Mouse (Mus musculus): Measurements from ENCODE around the gene Gm20604. TPM values are rescaled to one million over a fixed set of nuclear protein-coding genes. Genes with fewer than 3 reads are reported as not detected.

Gm20604 gene
- polyA plus RNA-seq, 1 experiment: 4.2 TPM

DNA sequence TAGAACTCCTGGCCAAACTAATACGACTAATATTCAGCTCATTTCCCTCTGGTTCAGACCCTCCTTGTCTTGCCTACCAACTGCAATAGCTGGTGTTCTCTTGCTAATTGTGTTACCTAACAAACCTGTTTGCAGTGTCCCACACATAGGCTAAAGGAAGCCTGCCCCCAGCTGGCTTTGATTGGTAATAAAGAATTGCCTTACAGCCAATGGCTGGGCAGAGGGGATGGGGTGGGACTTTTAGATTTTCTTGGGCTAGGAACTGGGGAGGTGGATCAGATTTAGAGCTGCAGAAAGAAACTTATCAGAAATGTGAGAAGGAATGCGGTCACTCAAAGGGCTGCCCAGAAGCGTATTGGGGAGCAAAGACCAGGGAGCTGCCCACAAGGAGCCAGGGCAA, 21.0 kb upstream of the Gm20604 start:
- TF ChIP-seq CTCF (IDR thresholded peaks at IDR 0.05; ENCODE audit: borderline replicate concordance, control insufficient read depth, extremely low read depth, insufficient read depth, low read length, poor library complexity) (no peak), POLR2A (IDR thresholded peaks at IDR 0.05; ENCODE audit: control insufficient read depth, extremely low read depth, insufficient read depth, low read length, poor library complexity) (no peak)

DNA sequence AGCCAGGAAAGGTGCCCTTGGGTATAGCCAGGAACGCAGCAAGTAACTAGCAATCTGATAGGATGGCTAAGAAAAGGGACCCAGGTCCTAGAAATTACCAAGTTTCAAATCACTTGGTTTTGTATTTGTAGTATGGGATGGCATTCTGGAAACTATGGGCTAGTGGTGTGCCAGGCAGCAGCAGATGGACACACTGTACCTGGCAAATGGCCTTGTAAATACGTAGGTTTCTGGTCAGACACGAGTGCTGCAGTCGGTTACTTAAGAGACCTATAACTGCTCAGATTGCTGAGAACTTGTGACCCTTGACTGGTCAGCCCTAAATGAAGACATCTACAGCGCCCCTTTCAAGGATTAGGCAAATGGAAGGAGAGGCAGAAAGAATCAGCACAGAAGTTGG, 19.7 kb upstream of the Gm20604 start:
- Histone ChIP-seq H3K27me3 (ENCODE audit: control insufficient read depth, insufficient read depth, low read length) (no peaks in the 10 kb centered on the region), H3K4me1 (replicated peaks; ENCODE audit: control insufficient read depth, insufficient read depth, low read length) (peaks cover 17% of the 10 kb centered on the region), H3K4me3 (ENCODE audit: control insufficient read depth, insufficient read depth, low read length) (no peak overlapping the region), H3K27ac (ENCODE audit: control insufficient read depth, insufficient read depth, low read length) (no peak overlapping the region), H3K36me3 (ENCODE audit: control insufficient read depth, insufficient read depth, low read length) (peaks cover 25% of the 10 kb centered on the region)
- no peak for TF ChIP-seq CTCF (IDR thresholded peaks at IDR 0.05; ENCODE audit: borderline replicate concordance, control insufficient read depth, extremely low read depth, insufficient read depth, low read length, poor library complexity)
- no peak for TF ChIP-seq POLR2A (IDR thresholded peaks at IDR 0.05; ENCODE audit: control insufficient read depth, extremely low read depth, insufficient read depth, low read length, poor library complexity)
- no peak for DNase-seq
- 98% methylated on average over 5 of the region's 5 CpGs for WGBS

More for the DNA sequence above, 21.0 kb upstream of the Gm20604 start:
- DNase-seq: no peak
- Histone ChIP-seq H3K4me3 (ENCODE audit: control insufficient read depth, insufficient read depth, low read length) (no peak overlapping the region), H3K27ac (ENCODE audit: control insufficient read depth, insufficient read depth, low read length) (no peak overlapping the region), H3K4me1 (replicated peaks; ENCODE audit: control insufficient read depth, insufficient read depth, low read length) (peaks cover 22% of the 10 kb centered on the region), H3K27me3 (ENCODE audit: control insufficient read depth, insufficient read depth, low read length) (no peaks in the 10 kb centered on the region), H3K36me3 (ENCODE audit: control insufficient read depth, insufficient read depth, low read length) (peaks cover 20% of the 10 kb centered on the region)
- WGBS: 95% methylated on average over 3 of the region's 3 CpGs

DNA sequence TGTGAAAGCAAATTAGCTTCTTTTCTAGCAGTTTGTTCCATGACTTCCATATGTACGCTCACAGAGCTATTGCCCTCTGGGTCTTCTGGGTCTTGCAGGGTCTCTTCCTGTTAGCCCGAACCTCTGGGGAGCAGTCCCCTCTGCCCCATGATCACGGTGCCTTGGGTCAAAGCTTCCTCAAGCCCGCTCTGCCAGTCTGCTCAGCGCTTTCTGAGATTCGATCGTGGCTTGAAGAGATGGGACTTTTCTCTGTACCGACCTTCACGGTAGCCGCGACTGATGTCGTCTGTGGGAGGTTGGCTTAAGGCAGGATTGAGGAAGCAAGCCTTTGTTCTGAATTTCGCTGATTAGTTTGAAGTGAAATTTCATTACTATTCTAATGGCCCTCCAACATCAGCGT, 17.6 kb upstream of the Gm20604 start:
- no peaks in the 10 kb centered on the region for H3K27me3 ChIP-seq (ENCODE audit: control insufficient read depth, insufficient read depth, low read length)
- WGBS: 94% methylated on average over 14 of the region's 14 CpGs
- DNase-seq: no peak
- H3K4me1 ChIP-seq (replicated peaks; ENCODE audit: control insufficient read depth, insufficient read depth, low read length): peaks cover 10% of the 10 kb centered on the region
- TF ChIP-seq POLR2A (IDR thresholded peaks at IDR 0.05; ENCODE audit: control insufficient read depth, extremely low read depth, insufficient read depth, low read length, poor library complexity): no peak
- no peak for TF ChIP-seq CTCF (IDR thresholded peaks at IDR 0.05; ENCODE audit: borderline replicate concordance, control insufficient read depth, extremely low read depth, insufficient read depth, low read length, poor library complexity)
- H3K27ac ChIP-seq (ENCODE audit: control insufficient read depth, insufficient read depth, low read length): no peak overlapping the region
- peaks cover 33% of the 10 kb centered on the region for H3K36me3 ChIP-seq (ENCODE audit: control insufficient read depth, insufficient read depth, low read length)
- H3K4me3 ChIP-seq (ENCODE audit: control insufficient read depth, insufficient read depth, low read length): no peak overlapping the region

DNA sequence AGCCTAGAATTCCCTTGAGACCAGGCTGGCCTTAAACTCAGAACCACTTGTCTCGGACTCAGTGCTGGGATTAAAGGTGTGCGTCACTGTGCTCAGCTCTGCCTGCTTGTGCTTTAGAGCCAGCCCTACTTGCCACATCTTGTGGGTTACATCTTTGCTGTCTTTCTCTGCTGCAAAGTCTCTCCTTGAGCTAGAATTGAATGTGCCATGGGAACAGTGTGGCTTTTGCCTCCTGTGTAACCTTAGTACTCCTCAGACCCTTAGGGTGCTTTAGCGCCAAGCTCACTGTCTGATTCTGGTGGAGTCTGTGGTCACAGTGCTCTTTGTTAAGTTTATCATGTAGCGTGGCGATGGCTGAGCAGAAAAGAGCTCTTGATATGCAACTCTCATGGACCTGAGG, 14.2 kb upstream of the Gm20604 start:
- 95% methylated on average over 5 of the region's 5 CpGs for whole genome bisulfite sequencing
- 0 out of 2 replicates have a peak, but pooled peaks cover 3% of the 10 kb centered on the region for H3K4me1 ChIP-seq (replicated peaks; ENCODE audit: control insufficient read depth, insufficient read depth, low read length)

DNA sequence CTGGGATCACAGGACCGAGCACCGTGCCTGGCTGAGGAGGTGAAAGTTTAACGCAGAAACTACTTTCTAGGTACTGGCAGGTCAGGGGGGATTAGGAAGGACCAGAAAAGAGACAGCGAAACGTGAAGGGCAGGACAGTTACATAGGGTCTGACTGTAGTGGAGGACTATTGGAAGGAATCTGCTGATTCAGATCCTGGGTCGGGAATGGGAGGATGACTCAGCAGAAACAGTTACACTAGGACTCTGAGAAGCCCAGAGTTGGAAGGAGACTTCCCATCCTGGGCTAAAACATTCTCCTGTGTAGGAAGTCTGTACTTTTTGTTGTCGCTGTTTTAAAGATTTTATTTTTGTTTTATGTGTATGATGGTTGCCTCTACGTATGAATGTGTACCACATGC, 13.1 kb upstream of the Gm20604 start:
- Histone ChIP-seq H3K27me3 (ENCODE audit: control insufficient read depth, insufficient read depth, low read length) (no peaks in the 10 kb centered on the region), H3K4me1 (replicated peaks; ENCODE audit: control insufficient read depth, insufficient read depth, low read length) (no peaks in the 10 kb centered on the region), H3K27ac (ENCODE audit: control insufficient read depth, insufficient read depth, low read length) (no peak overlapping the region), H3K4me3 (ENCODE audit: control insufficient read depth, insufficient read depth, low read length) (no peak overlapping the region), H3K36me3 (ENCODE audit: control insufficient read depth, insufficient read depth, low read length) (peaks cover 54% of the 10 kb centered on the region)
- TF ChIP-seq POLR2A (IDR thresholded peaks at IDR 0.05; ENCODE audit: control insufficient read depth, extremely low read depth, insufficient read depth, low read length, poor library complexity): no peak
- TF ChIP-seq CTCF (IDR thresholded peaks at IDR 0.05; ENCODE audit: borderline replicate concordance, control insufficient read depth, extremely low read depth, insufficient read depth, low read length, poor library complexity): no peak
- WGBS: over 99% methylated on average over 8 of the region's 8 CpGs
- no peak for DNase-seq

More for the DNA sequence above, 14.2 kb upstream of the Gm20604 start:
- Histone ChIP-seq H3K27me3 (ENCODE audit: control insufficient read depth, insufficient read depth, low read length) (no peaks in the 10 kb centered on the region), H3K36me3 (ENCODE audit: control insufficient read depth, insufficient read depth, low read length) (peaks cover 54% of the 10 kb centered on the region), H3K27ac (ENCODE audit: control insufficient read depth, insufficient read depth, low read length) (no peak overlapping the region), H3K4me3 (ENCODE audit: control insufficient read depth, insufficient read depth, low read length) (no peak overlapping the region)
- TF ChIP-seq POLR2A (IDR thresholded peaks at IDR 0.05; ENCODE audit: control insufficient read depth, extremely low read depth, insufficient read depth, low read length, poor library complexity) (no peak), CTCF (IDR thresholded peaks at IDR 0.05; ENCODE audit: borderline replicate concordance, control insufficient read depth, extremely low read depth, insufficient read depth, low read length, poor library complexity) (no peak)
- no peak for DNase-seq

DNA sequence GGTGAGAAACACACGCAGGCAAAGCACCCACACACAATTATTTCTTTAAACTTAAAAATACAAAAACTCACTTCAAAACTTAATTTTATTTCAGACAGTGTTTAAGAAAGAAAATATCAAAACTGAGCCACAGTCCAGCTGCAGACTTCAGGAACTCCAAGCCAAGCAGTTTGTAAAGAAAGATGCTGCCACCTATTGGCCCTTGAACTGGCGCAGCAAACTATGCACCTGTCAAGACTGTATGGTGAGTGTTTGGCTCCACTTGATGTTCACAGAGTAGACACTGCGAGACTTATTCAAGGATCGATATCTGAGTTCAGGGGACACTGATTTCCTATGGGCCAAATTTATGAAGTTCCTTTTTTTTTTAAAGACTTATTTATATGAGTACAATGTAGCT, 10.5 kb upstream of the Gm20604 start:
- no peak overlapping the region for H3K4me3 ChIP-seq (ENCODE audit: control insufficient read depth, insufficient read depth, low read length)
- H3K4me1 ChIP-seq (replicated peaks; ENCODE audit: control insufficient read depth, insufficient read depth, low read length): no peaks in the 10 kb centered on the region
- H3K27me3 ChIP-seq (ENCODE audit: control insufficient read depth, insufficient read depth, low read length): no peaks in the 10 kb centered on the region
- peaks cover 37% of the 10 kb centered on the region for H3K36me3 ChIP-seq (ENCODE audit: control insufficient read depth, insufficient read depth, low read length)
- peak; percentile 46 for DNase-seq
- no peak for TF ChIP-seq CTCF (IDR thresholded peaks at IDR 0.05; ENCODE audit: borderline replicate concordance, control insufficient read depth, extremely low read depth, insufficient read depth, low read length, poor library complexity)
- TF ChIP-seq POLR2A (IDR thresholded peaks at IDR 0.05; ENCODE audit: control insufficient read depth, extremely low read depth, insufficient read depth, low read length, poor library complexity): no peak
- no peak overlapping the region for H3K27ac ChIP-seq (ENCODE audit: control insufficient read depth, insufficient read depth, low read length)
- WGBS: 91% methylated on average over 4 of the region's 4 CpGs

DNA sequence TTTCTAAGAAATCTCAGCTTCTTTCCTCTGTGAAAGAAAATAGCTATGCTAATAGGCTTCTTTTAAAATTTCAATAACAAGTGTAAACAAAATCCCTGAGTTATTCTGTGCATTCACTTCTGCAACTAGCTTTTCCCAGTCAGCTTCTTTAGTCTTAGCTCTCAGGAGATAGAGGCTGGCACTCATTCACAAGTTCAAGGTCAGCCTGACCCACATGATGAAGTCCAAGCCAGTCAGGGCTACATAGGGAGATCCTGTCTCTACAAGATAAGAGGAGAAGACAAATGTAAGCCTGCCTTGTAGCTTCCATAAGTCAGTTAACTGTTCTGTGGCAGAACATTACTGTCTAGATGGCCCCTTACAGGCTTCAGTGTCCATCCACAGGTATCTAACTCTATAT, 5.2 kb upstream of the Gm20604 start:
- Histone ChIP-seq H3K27ac (ENCODE audit: control insufficient read depth, insufficient read depth, low read length) (no peak overlapping the region), H3K36me3 (ENCODE audit: control insufficient read depth, insufficient read depth, low read length) (peaks cover 12% of the 10 kb centered on the region), H3K4me1 (replicated peaks; ENCODE audit: control insufficient read depth, insufficient read depth, low read length) (peaks cover 4% of the 10 kb centered on the region), H3K27me3 (ENCODE audit: control insufficient read depth, insufficient read depth, low read length) (no peaks in the 10 kb centered on the region), H3K4me3 (ENCODE audit: control insufficient read depth, insufficient read depth, low read length) (no peak overlapping the region)
- TF ChIP-seq POLR2A (IDR thresholded peaks at IDR 0.05; ENCODE audit: control insufficient read depth, extremely low read depth, insufficient read depth, low read length, poor library complexity): no peak
- no peak for TF ChIP-seq CTCF (IDR thresholded peaks at IDR 0.05; ENCODE audit: borderline replicate concordance, control insufficient read depth, extremely low read depth, insufficient read depth, low read length, poor library complexity)
- DNase-seq: no peak
